Mouse (Mus musculus) E14TG2a.4 (cell line): ENCODE measurements around the gene Tubb4b.

Experiments used
- H3K27me3 ChIP-seq: 2 replicates; pipeline ENCODE4 v1.6.1; 2014; ENCODE audit warnings: low read length, control low read depth; ENCODE audit not compliant: insufficient read depth
- H3K36me3 ChIP-seq: 2 replicates; pipeline ENCODE4 v1.6.1; 2014; ENCODE audit warnings: low read length, control low read depth; ENCODE audit not compliant: insufficient read depth
- H3K4me1 ChIP-seq: replicated peaks from 2 replicates; pipeline ENCODE4 v1.6.1; 2014; ENCODE audit warnings: low read depth, low read length, control low read depth
- H3K4me3 ChIP-seq: replicated peaks from 2 replicates; pipeline ENCODE4 v1.5.1; 2014; ENCODE audit warnings: mild to moderate bottlenecking, low read length
- H3K9me3 ChIP-seq: 2 replicates; pipeline ENCODE4 v1.6.1; 2014; ENCODE audit warnings: low read length, control low read depth
- CTCF ChIP-seq: conservative IDR thresholded peaks from 2 replicates; pipeline ENCODE4 v1.5.1; 2014; ENCODE audit warnings: low read length
- NANOG ChIP-seq: IDR thresholded peaks from 2 replicates; pipeline ENCODE4 v1.6.1; 2014; ENCODE audit warnings: borderline replicate concordance, low read length, mixed read lengths
- POU5F1 ChIP-seq: IDR thresholded peaks from 2 replicates; pipeline ENCODE4 v1.6.1; 2014; ENCODE audit warnings: low read length, borderline replicate concordance

Gene Tubb4b

DNA sequence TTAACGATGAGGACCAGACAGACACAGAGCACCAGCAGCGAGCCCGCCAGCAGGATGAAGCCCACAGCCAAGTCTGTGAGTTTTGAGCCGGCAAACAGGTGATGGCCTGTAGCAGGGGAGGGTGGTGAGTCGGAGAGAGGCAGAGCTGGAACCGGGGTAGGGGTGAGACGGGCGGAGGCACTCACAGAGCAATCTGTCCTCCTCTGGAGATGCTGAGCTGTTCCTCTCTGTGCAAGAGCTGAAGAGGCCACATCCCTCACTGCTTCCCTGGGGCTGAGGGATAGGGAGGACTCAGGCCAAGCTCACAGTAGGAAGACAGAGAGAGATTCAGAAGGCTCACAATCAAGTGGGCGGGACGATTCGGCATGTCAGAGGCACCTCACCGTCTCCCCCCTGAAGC, 6.5 kb upstream of the Tubb4b start:
- H3K4me1 ChIP-seq: peaks cover 87% of the 10 kb centered on the region
- peaks cover 8% of the 10 kb centered on the region for H3K27me3 ChIP-seq
- no peaks in the 10 kb centered on the region for H3K36me3 ChIP-seq
- no peak for TF ChIP-seq POU5F1
- no peak for TF ChIP-seq CTCF
- no peak for TF ChIP-seq NANOG
- no peaks in the 10 kb centered on the region for H3K9me3 ChIP-seq
- peak overlapping the region; percentile 64 for H3K4me3 ChIP-seq

GRCm38 (mm10) chr2:25230581-25230980, 6.1 kb upstream of the Tubb4b start:
- Histone ChIP-seq H3K27me3 (peaks cover 8% of the 10 kb centered on the region), H3K9me3 (no peaks in the 10 kb centered on the region), H3K4me1 (peaks cover 87% of the 10 kb centered on the region), H3K4me3 (peak overlapping the region; percentile 64), H3K36me3 (no peaks in the 10 kb centered on the region)
- TF ChIP-seq NANOG (no peak), CTCF (no peak), POU5F1 (no peak)

DNA sequence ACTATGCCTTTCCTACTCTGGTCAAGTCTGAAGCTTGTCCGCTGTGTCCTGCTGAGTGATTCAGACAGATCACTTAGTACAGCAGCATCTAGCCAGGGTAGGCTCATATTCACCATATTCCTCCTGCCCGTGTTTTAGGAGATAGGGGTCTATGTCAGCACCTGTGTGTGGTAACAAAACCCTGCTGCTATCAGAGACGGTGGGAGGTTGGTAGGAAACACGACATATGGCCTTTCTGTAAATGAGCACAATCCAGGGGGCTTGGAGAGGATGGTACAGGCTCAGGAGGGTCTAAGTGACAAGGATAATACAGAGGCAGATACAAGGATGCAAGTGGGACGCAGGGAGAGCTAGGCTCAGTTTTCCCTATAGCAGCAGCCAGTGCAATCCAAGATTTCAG, 5.1 kb upstream of the Tubb4b start:
- TF ChIP-seq CTCF (no peak), NANOG (no peak), POU5F1 (no peak)
- H3K36me3 ChIP-seq: no peaks in the 10 kb centered on the region
- peaks cover 6% of the 10 kb centered on the region for H3K27me3 ChIP-seq
- H3K4me1 ChIP-seq: peaks cover 82% of the 10 kb centered on the region
- no peaks in the 10 kb centered on the region for H3K9me3 ChIP-seq
- H3K4me3 ChIP-seq: no peak overlapping the region

DNA sequence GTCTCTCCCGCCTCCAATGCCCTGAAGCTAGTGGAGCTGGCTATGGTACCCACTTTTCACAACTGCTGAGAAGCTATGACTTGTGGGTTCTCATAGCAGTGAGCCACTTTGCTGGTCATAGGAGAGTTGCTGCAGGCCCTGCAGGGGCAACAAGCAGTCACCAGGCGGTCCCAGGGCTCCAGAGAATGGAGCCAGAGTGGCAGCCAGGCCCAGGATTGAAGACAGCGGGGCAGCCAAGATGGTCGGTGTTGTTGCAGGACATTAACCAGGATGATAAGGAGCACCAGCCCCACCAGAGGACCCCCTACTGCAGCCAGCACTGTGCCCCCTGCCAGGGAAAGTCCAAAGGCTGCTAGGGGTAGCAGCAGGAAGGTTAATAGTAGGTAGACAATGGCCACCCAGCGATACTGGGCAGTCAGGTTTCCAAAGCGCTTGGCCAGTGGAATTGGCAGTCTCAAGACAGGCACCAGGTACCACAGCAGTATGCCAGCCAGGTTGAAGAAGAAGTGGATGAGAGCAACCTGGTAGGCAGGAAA, 4.6 kb upstream of the Tubb4b start:
- TF ChIP-seq NANOG (no peak), POU5F1 (no peak), CTCF (no peak)
- H3K36me3 ChIP-seq: no peaks in the 10 kb centered on the region
- H3K4me3 ChIP-seq: peak overlapping the region; percentile 73
- no peaks in the 10 kb centered on the region for H3K9me3 ChIP-seq
- peaks cover 76% of the 10 kb centered on the region for H3K4me1 ChIP-seq
- H3K27me3 ChIP-seq: peaks cover 6% of the 10 kb centered on the region

- peak; percentile 64 for TF ChIP-seq CTCF
- no peak for TF ChIP-seq POU5F1
- no peak for TF ChIP-seq NANOG
- Histone ChIP-seq H3K9me3 (no peaks in the 10 kb centered on the region), H3K4me3 (peak overlapping the region; percentile 73), H3K36me3 (peaks cover 6% of the 10 kb centered on the region), H3K27me3 (peaks cover 6% of the 10 kb centered on the region), H3K4me1 (peaks cover 75% of the 10 kb centered on the region)
Observed at GRCm38 (mm10) chr2:25228431-25228889, 4.0 kb upstream of the Tubb4b start.

DNA sequence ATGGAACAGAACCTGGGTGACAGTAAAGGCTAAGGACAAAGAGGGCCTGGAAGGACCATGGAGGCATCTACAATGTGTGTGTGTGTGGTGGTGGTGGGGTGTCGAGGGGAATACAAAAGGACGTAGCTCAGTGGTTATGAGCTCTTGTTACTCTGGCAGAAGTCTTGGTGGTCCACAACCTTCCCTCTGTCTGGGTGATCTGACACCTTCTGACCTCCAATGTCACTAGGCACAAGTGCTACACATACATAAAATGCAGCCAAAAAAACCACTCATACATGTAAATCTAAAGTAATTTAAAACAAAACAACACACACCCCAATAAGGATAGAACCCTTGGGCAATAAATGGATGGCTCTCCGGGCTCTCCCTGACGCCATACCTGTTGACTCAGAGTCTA, 2.9 kb upstream of the Tubb4b start:
- Histone ChIP-seq H3K9me3 (no peaks in the 10 kb centered on the region), H3K27me3 (no peaks in the 10 kb centered on the region), H3K4me3 (0 out of 2 replicates have a peak overlapping the region, but pooled peaks have one; percentile 73), H3K36me3 (peaks cover 16% of the 10 kb centered on the region), H3K4me1 (peaks cover 73% of the 10 kb centered on the region)
- no peak for TF ChIP-seq NANOG
- TF ChIP-seq POU5F1: no peak

GRCm38 (mm10) chr2:25226864-25227263, 2.4 kb upstream of the Tubb4b start:
- Histone ChIP-seq H3K9me3 (no peaks in the 10 kb centered on the region), H3K4me1 (peaks cover 72% of the 10 kb centered on the region), H3K27me3 (no peaks in the 10 kb centered on the region), H3K36me3 (peaks cover 22% of the 10 kb centered on the region), H3K4me3 (no peak overlapping the region)
- TF ChIP-seq POU5F1: no peak
- TF ChIP-seq NANOG: no peak

DNA sequence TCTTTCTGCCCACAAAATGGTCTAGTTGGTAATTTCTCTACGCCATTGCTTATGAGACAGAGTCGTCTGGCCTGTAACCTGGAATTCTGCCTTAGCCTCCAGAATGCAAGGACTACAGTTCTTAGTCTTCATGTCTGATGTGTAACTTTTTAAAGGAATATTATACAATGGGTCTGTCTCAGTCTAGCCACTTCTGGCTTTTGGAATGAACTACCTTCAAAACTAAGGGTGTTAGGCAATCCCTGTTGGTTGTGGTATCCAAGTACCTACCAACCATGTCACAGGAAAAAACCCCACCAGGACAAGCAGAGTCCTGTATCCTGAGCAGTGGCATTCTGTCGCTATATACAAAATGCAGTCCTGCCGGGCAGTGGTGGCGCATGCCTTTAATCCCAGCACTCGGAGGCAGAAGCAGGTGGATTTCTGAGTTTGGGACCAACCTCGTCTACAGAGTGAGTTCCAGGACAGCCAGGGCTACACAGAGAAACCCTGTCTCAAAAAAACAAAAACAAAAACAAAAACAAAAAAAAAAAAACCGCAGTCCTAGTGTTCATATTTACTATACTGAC, 1.4 kb upstream of the Tubb4b start:
- H3K36me3 ChIP-seq: peaks cover 31% of the 10 kb centered on the region
- TF ChIP-seq POU5F1 (no peak), NANOG (no peak), CTCF (no peak)
- no peaks in the 10 kb centered on the region for H3K27me3 ChIP-seq
- no peaks in the 10 kb centered on the region for H3K9me3 ChIP-seq
- peaks cover 72% of the 10 kb centered on the region for H3K4me1 ChIP-seq
- H3K4me3 ChIP-seq: peak overlapping the region; percentile 81
